Mouse (Mus musculus): ENCODE measurements around the gene Myoz1. TPM values are rescaled to one million over a fixed set of nuclear protein-coding genes. Genes with fewer than 3 reads are reported as not detected.

Gene Myoz1
- total RNA-seq, 4 experiments from 2014 or later, result 1.1 to 1.6 (median 1.4) TPM

- no peak for DNase-seq (ENCODE audit: low spot score)
Observed at GRCm38 (mm10) chr14:20672990-20673389, 16.6 kb upstream of the Myoz1 start.

GRCm38 (mm10) chr14:20668154-20668810 lies 11.9 kb upstream of the Myoz1 start, which contains the start of gene Synpo2l:
Gene Synpo2l (minus strand): TSS chr14:20668354.
- DNase-seq (ENCODE audit: low spot score), result peak; percentile 69

- no peak for DNase-seq (ENCODE audit: low spot score)
Observed at GRCm38 (mm10) chr14:20667469-20667868, 11.1 kb upstream of the Myoz1 start.

GRCm38 (mm10) chr14:20664436-20664835 lies 8.1 kb upstream of the Myoz1 start:
- DNase-seq (ENCODE audit: low spot score), result no peak

GRCm38 (mm10) chr14:20663601-20664000 lies 7.3 kb upstream of the Myoz1 start:
- no peak for DNase-seq (ENCODE audit: low spot score)

GRCm38 (mm10) chr14:20662740-20663139 lies 6.4 kb upstream of the Myoz1 start:
- DNase-seq (ENCODE audit: low spot score), result no peak

GRCm38 (mm10) chr14:20661661-20662331 lies 5.5 kb upstream of the Myoz1 start:
- DNase-seq (ENCODE audit: low spot score), result no peak

GRCm38 (mm10) chr14:20660827-20661660 lies 4.7 kb upstream of the Myoz1 start:
- peak; percentile 96 for DNase-seq (ENCODE audit: low spot score)

- DNase-seq (ENCODE audit: low spot score), result no peak
Observed at GRCm38 (mm10) chr14:20659687-20660086, 3.3 kb upstream of the Myoz1 start.

- no peak for DNase-seq (ENCODE audit: low spot score)
Observed at GRCm38 (mm10) chr14:20658902-20659301, 2.6 kb upstream of the Myoz1 start.

- peak; percentile 69 for DNase-seq (ENCODE audit: low spot score)
Observed at GRCm38 (mm10) chr14:20658326-20658725, 2.0 kb upstream of the Myoz1 start.

- no peak for DNase-seq (ENCODE audit: low spot score)
Observed at GRCm38 (mm10) chr14:20655731-20656130, 609 bp downstream of the Myoz1 start.

- no peak for DNase-seq (ENCODE audit: low spot score)
Observed at GRCm38 (mm10) chr14:20654690-20655421, 1.5 kb downstream of the Myoz1 start.

- no peak for DNase-seq (ENCODE audit: low spot score)
Observed at GRCm38 (mm10) chr14:20651722-20652256, 4.6 kb downstream of the Myoz1 start.

GRCm38 (mm10) chr14:20651000-20651399 lies 5.3 kb downstream of the Myoz1 start:
- DNase-seq (ENCODE audit: low spot score), result no peak

GRCm38 (mm10) chr14:20646381-20646780 lies 10.0 kb downstream of the Myoz1 start:
- no peak for DNase-seq (ENCODE audit: low spot score)

GRCm38 (mm10) chr14:20645547-20645946 lies 10.8 kb downstream of the Myoz1 start:
- no peak for DNase-seq (ENCODE audit: low spot score)

GRCm38 (mm10) chr14:20641438-20641875 lies 14.9 kb downstream of the Myoz1 start:
- DNase-seq (ENCODE audit: low spot score), result no peak

- DNase-seq (ENCODE audit: low spot score), result peak; percentile 97
Observed at GRCm38 (mm10) chr14:20640644-20641437, 15.5 kb downstream of the Myoz1 start, which contains the start of gene Usp54. Gene Usp54 (minus strand): TSS chr14:20641063.

GRCm38 (mm10) chr14:20639918-20640619 lies 16.3 kb downstream of the Myoz1 start:
- no peak for DNase-seq (ENCODE audit: low spot score)

Measured in heart, adult 8-10 months (tissue).